Comparison of ENCODE assay signal across 9 mouse cellular contexts in genomic region chr16:85128347-85128664, GRCm38 (mm10). TPM values are rescaled to one million over a fixed set of nuclear protein-coding genes. Genes with fewer than 3 reads are reported as not detected.
DNase-seq lines count a peak whose midpoint lies in the region; ATAC-seq and TF ChIP-seq lines count a peak whose summit lies in the region.
"Had no signal": no experiment of that assay in that cellular context is flagged by ENCODE, and none has a peak within 500 bp of the region (broad histone marks: within the 10 kb centered on the region; RNA-seq: fewer than 3 reads in every experiment).

No protein-coding gene starts in this region.

- no peaks in the 10 kb centered on the region for H3K36me3 ChIP-seq in lung, embryonic 15.5 days
- 0 out of 2 replicates have a peak, but pooled peaks cover 13% of the 10 kb centered on the region for H3K36me3 ChIP-seq in forebrain, embryonic 13.5 days (ENCODE audit: poor library complexity, severe bottlenecking)
- H3K36me3 ChIP-seq in midbrain, postnatal 0 days (ENCODE audit: insufficient read depth, low read length) = no peaks in the 10 kb centered on the region

- no peaks in the 10 kb centered on the region for H3K27me3 ChIP-seq in lung, embryonic 15.5 days
- no peaks in the 10 kb centered on the region for H3K27me3 ChIP-seq in forebrain, embryonic 13.5 days
- no peaks in the 10 kb centered on the region for H3K27me3 ChIP-seq in midbrain, postnatal 0 days (ENCODE audit: insufficient read depth, low read length)

- H3K9ac ChIP-seq in lung, embryonic 15.5 days = no peak overlapping the region
- H3K9ac ChIP-seq in forebrain, embryonic 13.5 days = no peak overlapping the region
- no peak overlapping the region for H3K9ac ChIP-seq in midbrain, postnatal 0 days (replicated peaks; ENCODE audit: low read length, poor library complexity, severe bottlenecking)

- peaks cover 59% of the 10 kb centered on the region for H3K4me1 ChIP-seq in lung, embryonic 15.5 days
- peaks cover 38% of the 10 kb centered on the region for H3K4me1 ChIP-seq in forebrain, embryonic 13.5 days
- peaks cover 3% of the 10 kb centered on the region; the same call in 1 of the 2 replicates for H3K4me1 ChIP-seq in midbrain, postnatal 0 days (ENCODE audit: insufficient read depth, low read length)

- no peak overlapping the region for H3K4me2 ChIP-seq in lung, embryonic 15.5 days
- no peak overlapping the region for H3K4me2 ChIP-seq in forebrain, embryonic 13.5 days
- no peak overlapping the region for H3K4me2 ChIP-seq in midbrain, postnatal 0 days (ENCODE audit: low read depth, low read length, poor library complexity, severe bottlenecking)

- peak overlapping the region; percentile 85 for H3K27ac ChIP-seq in lung, embryonic 15.5 days
- peak overlapping the region; percentile 69 for H3K27ac ChIP-seq in forebrain, embryonic 13.5 days
- H3K27ac ChIP-seq in midbrain, postnatal 0 days (ENCODE audit: low read depth, low read length) = peak overlapping the region; percentile 32; the same call in 1 of the 2 replicates

- H3K9me3 ChIP-seq in lung, embryonic 15.5 days = no peaks in the 10 kb centered on the region
- no peaks in the 10 kb centered on the region for H3K9me3 ChIP-seq in forebrain, embryonic 13.5 days (replicated peaks)
- no peaks in the 10 kb centered on the region for H3K9me3 ChIP-seq in midbrain, postnatal 0 days (ENCODE audit: low read length)

- peak; percentile 70 for ATAC-seq in lung, embryonic 15.5 days (ENCODE audit: borderline replicate concordance, extremely low read depth, low FRiP score, low TSS enrichment)
- peak; percentile 80 for ATAC-seq in forebrain, embryonic 13.5 days
- ATAC-seq in midbrain, postnatal 0 days (ENCODE audit: low FRiP score) = no peak

- no peak for TF ChIP-seq CTCF in midbrain, postnatal 0 days (IDR thresholded peaks at IDR 0.05)

- no peak for DNase-seq in lung, postnatal 25 days (ENCODE audit: low spot score)
- DNase-seq in cerebellum, postnatal 25 days = peak; percentile 53 to 55
- DNase-seq in midbrain, postnatal 0 days (ENCODE audit: low spot score) = peak; percentile 51
- DNase-seq in urinary bladder, postnatal 36 days (ENCODE audit: low spot score in 2 of 2) = no peak
- no peak for DNase-seq in frontal cortex, postnatal 25 days (ENCODE audit: low spot score in 2 of 2)
- DNase-seq: thymus, postnatal 14 days had no signal

- 18% methylated on average over 5 of the region's 5 CpGs for WGBS in lung, embryonic 15.5 days
- 38% methylated on average over 5 of the region's 5 CpGs for WGBS in forebrain, embryonic 13.5 days
- WGBS in midbrain, postnatal 0 days = 52% methylated on average over 5 of the region's 5 CpGs

- H3K4me3 ChIP-seq in lung, embryonic 15.5 days = no peak overlapping the region
- no peak overlapping the region for H3K4me3 ChIP-seq in forebrain, embryonic 13.5 days
- no peak overlapping the region for H3K4me3 ChIP-seq in midbrain, postnatal 0 days (ENCODE audit: low read depth, low read length)
- H3K4me3 ChIP-seq: erythroblast, embryonic 14.5 days had no signal

RNA-seq across cellular contexts. Expression of gene App, which starts 45.3 kb away (rescaled TPM):
- polyA plus RNA-seq in lung, embryonic 15.5 days (2015; fragmentation: Nextera tagmentation; extraction: Ambion mirVana) = 261 and 264 TPM in 2 replicates
- 165 and 168 TPM in 2 replicates for polyA plus RNA-seq in forebrain, embryonic 13.5 days (2015; fragmentation: Nextera tagmentation; extraction: Ambion mirVana)
- total RNA-seq in midbrain, postnatal 0 days (2014; rRNA removed) = 597 and 628 TPM in 2 replicates
- polyA plus RNA-seq in midbrain, postnatal 0 days (2015; fragmentation: Nextera tagmentation; extraction: Ambion mirVana) = 511 and 515 TPM in 2 replicates

Comparison
In these comparisons a context has a peak if more than half of its experiments do, and no peak if none do; other contexts are left out.
1. H3K27ac ChIP-seq: peak in every context shown above with its lines; median percentile 85 in lung, embryonic 15.5 days; 69 in forebrain, embryonic 13.5 days; 32 in midbrain, postnatal 0 days.
2. DNase-seq: peak in cerebellum, postnatal 25 days (2 of 2) and midbrain, postnatal 0 days (single experiment); none in lung, postnatal 25 days (single experiment), urinary bladder, postnatal 36 days (0 of 2) and frontal cortex, postnatal 25 days (0 of 2).